Mouse (Mus musculus) thymus, adult 2 months (tissue): ENCODE data around the gene Kif11. TPM values are rescaled to one million over a fixed set of nuclear protein-coding genes. Genes with fewer than 3 reads are reported as not detected.
A peak's percentile ranks its signal among the peaks of the same experiment; 100 is the strongest.

Experiments
- DNase-seq: peaks from one replicate; pipeline ENCODE4 v3.0.0; 2021
- H3K27ac ChIP-seq: fragments of 200-500 bp; 2 replicates; pipeline ENCODE4 v1.5.1; 2012; ENCODE audit warnings: low read length, control low read depth; ENCODE audit not compliant: control insufficient read depth, insufficient read depth
- H3K27me3 ChIP-seq: fragments of 200-500 bp; 2 replicates; pipeline ENCODE4 v1.6.1; 2012; ENCODE audit warnings: mild to moderate bottlenecking, low read length, moderate library complexity, mixed read lengths; ENCODE audit not compliant: control insufficient read depth, insufficient read depth
- H3K36me3 ChIP-seq: fragments of 200-500 bp; 2 replicates; pipeline ENCODE4 v1.6.1; 2012; ENCODE audit warnings: mild to moderate bottlenecking, low read length, moderate library complexity; ENCODE audit not compliant: control insufficient read depth, insufficient read depth
- H3K4me1 ChIP-seq: fragments of 200-500 bp; replicated peaks from 2 replicates; pipeline ENCODE4 v1.6.1; 2012; ENCODE audit warnings: low read length; ENCODE audit not compliant: control insufficient read depth, insufficient read depth
- H3K4me3 ChIP-seq: fragments of 200-500 bp; 2 replicates; pipeline ENCODE4 v1.5.1; 2012; ENCODE audit warnings: mild to moderate bottlenecking, low read length, control low read depth, moderate library complexity; ENCODE audit not compliant: control insufficient read depth, insufficient read depth
- CTCF ChIP-seq: fragments of 200-500 bp; IDR thresholded peaks from 2 replicates; pipeline ENCODE4 v1.5.1; 2012; ENCODE audit warnings: mild to moderate bottlenecking, control low read depth, low read length, moderate library complexity, borderline replicate concordance; ENCODE audit not compliant: control insufficient read depth, poor library complexity, insufficient read depth; ENCODE audit errors: extremely low read depth
- POLR2A ChIP-seq: fragments of 200-500 bp; IDR thresholded peaks from 2 replicates; pipeline ENCODE4 v1.6.1; 2012; ENCODE audit warnings: mild to moderate bottlenecking, low read length, control low read depth, moderate library complexity; ENCODE audit not compliant: control insufficient read depth, poor library complexity, insufficient read depth; ENCODE audit errors: extremely low read depth
- WGBS: fragments of 180-500 bp; shearing (Covaris S2); methylation state at CpG from one replicate; pipeline ENCODE4 v1.1.7; 2018; 5-methylcytosine and 5-hydroxymethylcytosine counted together
- polyA plus RNA-seq: library from polyadenylated mRNA; depleted of rRNA; stranded (reverse); fragments of >200 nt; gene quantifications from 2 replicates; pipeline ENCODE4 v1.2.3, GENCODE M21; 2012

Gene Kif11
- polyA plus RNA-seq, 1 experiment, result 22.5 TPM

- Histone ChIP-seq H3K27ac (no peak overlapping the region), H3K4me3 (no peak overlapping the region), H3K27me3 (peaks cover 17% of the 10 kb centered on the region), H3K36me3 (no peaks in the 10 kb centered on the region), H3K4me1 (peaks cover 12% of the 10 kb centered on the region; the same call in 1 of the 2 replicates)
- no peak for TF ChIP-seq POLR2A
- TF ChIP-seq CTCF, result no peak
- 43% methylated on average over 16 of the region's 16 CpGs for WGBS
- no peak for DNase-seq
These were observed 56.8 kb downstream of the Kif11 start for GRCm38 (mm10) chr19:37432868-37433570.

- DNase-seq, result no peak
- H3K27me3 ChIP-seq, result peaks cover 17% of the 10 kb centered on the region
- H3K36me3 ChIP-seq, result no peaks in the 10 kb centered on the region
- no peak for TF ChIP-seq POLR2A
- no peak for TF ChIP-seq CTCF
- H3K4me1 ChIP-seq, result peaks cover 12% of the 10 kb centered on the region; the same call in 1 of the 2 replicates
- no peak overlapping the region for H3K27ac ChIP-seq
- WGBS, result 7% methylated on average over 14 of the region's 14 CpGs
- H3K4me3 ChIP-seq, result 0 out of 2 replicates have a peak overlapping the region, but pooled peaks have one; percentile 25
These were observed 57.7 kb downstream of the Kif11 start for GRCm38 (mm10) chr19:37433895-37434262.

GRCm38 (mm10) chr19:37434263-37434951 is 58.2 kb downstream of the Kif11 start, which contains the start of gene Hhex:
TSS of gene Hhex (plus strand) at chr19:37434810.
- Histone ChIP-seq H3K27me3 (peaks cover 17% of the 10 kb centered on the region), H3K27ac (no peak within 1 kb of the TSS), H3K4me3 (peak within 1 kb of the TSS; percentile 31), H3K4me1 (peaks cover 12% of the 10 kb centered on the region; the same call in 1 of the 2 replicates), H3K36me3 (no peaks in the 10 kb centered on the region)
- no peak for TF ChIP-seq CTCF
- no peak for TF ChIP-seq POLR2A
- WGBS, result 1% methylated on average over 78 of the region's 79 CpGs
- DNase-seq, result peak; percentile 46

- DNase-seq, result peak; percentile 9
- Histone ChIP-seq H3K27ac (no peak overlapping the region), H3K4me1 (peaks cover 12% of the 10 kb centered on the region; the same call in 1 of the 2 replicates), H3K36me3 (no peaks in the 10 kb centered on the region), H3K27me3 (peaks cover 17% of the 10 kb centered on the region), H3K4me3 (peak overlapping the region; percentile 31)
- no peak for TF ChIP-seq POLR2A
- 0 out of 2 replicates have a peak, but pooled peaks have one; percentile 12 for TF ChIP-seq CTCF
- under 1% methylated on average over 77 of the region's 77 CpGs for WGBS
These were observed 59.0 kb downstream of the Kif11 start for GRCm38 (mm10) chr19:37435041-37435852.

- peaks cover 12% of the 10 kb centered on the region; the same call in 1 of the 2 replicates for H3K4me1 ChIP-seq
- H3K27ac ChIP-seq, result no peak overlapping the region
- TF ChIP-seq POLR2A, result no peak
- no peak overlapping the region for H3K4me3 ChIP-seq
- H3K36me3 ChIP-seq, result no peaks in the 10 kb centered on the region
- no peak for DNase-seq
- H3K27me3 ChIP-seq, result peaks cover 17% of the 10 kb centered on the region
- WGBS, result 9% methylated on average over 10 of the region's 10 CpGs
These were observed 59.6 kb downstream of the Kif11 start for GRCm38 (mm10) chr19:37435853-37436174.

GRCm38 (mm10) chr19:37436514-37437288 is 60.5 kb downstream of the Kif11 start:
- Histone ChIP-seq H3K27me3 (peaks cover 17% of the 10 kb centered on the region), H3K27ac (no peak overlapping the region)

More at GRCm38 (mm10) chr19:37436514-37437288, 60.5 kb downstream of the Kif11 start:
- TF ChIP-seq CTCF, result no peak
- no peak for TF ChIP-seq POLR2A
- DNase-seq, result no peak
- no peaks in the 10 kb centered on the region for H3K36me3 ChIP-seq
- 14% methylated on average over 28 of the region's 28 CpGs for WGBS
- H3K4me1 ChIP-seq, result peaks cover 12% of the 10 kb centered on the region; the same call in 1 of the 2 replicates
- no peak overlapping the region for H3K4me3 ChIP-seq
